Mouse (Mus musculus) lung, embryonic 16.5 days (tissue): ENCODE results near the gene Tmem9. TPM values are rescaled to one million over a fixed set of nuclear protein-coding genes. Genes with fewer than 3 reads are reported as not detected.
A peak's percentile ranks its signal among the peaks of the same experiment; 100 is the strongest.

Source experiments
- ATAC-seq: fragments of 200-750 bp; cut with Nextera tagmentation; 2 replicates; pipeline ENCODE4 v1.8.0; 2017; ENCODE audit warnings: low read depth, mild to moderate bottlenecking, moderate library complexity
- H3K27ac ChIP-seq: fragments of 300-500 bp; sonication (generic); 2 replicates; pipeline ENCODE4 v1.5.1; 2014; ENCODE audit warnings: mild to moderate bottlenecking, control low read depth, low read length
- H3K27me3 ChIP-seq: fragments of 300-500 bp; sonication (generic); 2 replicates; pipeline ENCODE4 v1.6.1; 2014; ENCODE audit warnings: low read depth, low read length, mixed read lengths; ENCODE audit not compliant: control insufficient read depth, insufficient read depth
- H3K36me3 ChIP-seq: fragments of 300-500 bp; sonication (generic); 2 replicates; pipeline ENCODE4 v1.6.1; 2014; ENCODE audit warnings: low read length; ENCODE audit not compliant: control insufficient read depth, insufficient read depth
- H3K4me1 ChIP-seq: fragments of 300-500 bp; sonication (generic); replicated peaks from 2 replicates; pipeline ENCODE4 v1.6.1; 2014; ENCODE audit warnings: low read length, mixed read lengths; ENCODE audit not compliant: control insufficient read depth, insufficient read depth
- H3K4me2 ChIP-seq: fragments of 300-500 bp; sonication (generic); 2 replicates; pipeline ENCODE4 v1.6.1; 2014; ENCODE audit warnings: low read depth, low read length, control low read depth
- H3K4me3 ChIP-seq: fragments of 300-500 bp; sonication (generic); 2 replicates; pipeline ENCODE4 v1.5.1; 2014; ENCODE audit warnings: mild to moderate bottlenecking, low read length, control low read depth
- H3K9ac ChIP-seq: fragments of 300-500 bp; sonication (generic); 2 replicates; pipeline ENCODE4 v1.6.1; 2014; ENCODE audit warnings: low read length, control low read depth
- H3K9me3 ChIP-seq: fragments of 300-500 bp; sonication (generic); 2 replicates; pipeline ENCODE4 v1.6.1; 2016; ENCODE audit warnings: low read length; ENCODE audit not compliant: control insufficient read depth
- WGBS: fragments of 180-500 bp; shearing (Covaris S2); extraction: QIAGEN DNeasy Blood & Tissue Kit; methylation state at CpG from one replicate; pipeline ENCODE4 v1.1.7; 2014; 5-methylcytosine and 5-hydroxymethylcytosine counted together
- polyA plus RNA-seq: library from polyadenylated mRNA; unstranded; fragments of >200 nt; fragmentation: Nextera tagmentation; extraction: Ambion mirVana; gene quantifications from 2 replicates; pipeline ENCODE4 v1.2.1, GENCODE M21; 2015

The Tmem9 gene
- polyA plus RNA-seq, 1 experiment from 2014 or later: 171 TPM

DNA sequence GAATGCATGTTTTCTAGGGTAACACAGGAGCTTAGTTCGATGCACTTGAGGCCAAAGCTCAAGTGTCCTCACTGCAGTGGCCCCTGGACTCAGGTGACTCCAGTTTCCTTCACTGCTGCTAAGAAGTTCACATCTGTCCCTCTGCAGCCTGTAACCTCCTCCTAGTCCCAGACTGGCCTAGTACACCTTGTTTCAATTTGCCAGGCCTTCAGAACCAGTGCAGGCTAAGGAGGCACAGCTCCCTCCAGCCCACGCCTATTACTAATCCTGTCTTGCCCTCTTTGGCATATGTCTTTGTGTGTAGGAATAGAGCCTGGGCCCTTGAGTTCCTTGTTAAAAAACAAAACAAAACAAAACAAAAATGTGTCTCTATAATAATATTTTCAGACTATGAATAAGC, 9.4 kb downstream of the Tmem9 start:
- H3K4me1 ChIP-seq: peaks cover 8% of the 10 kb centered on the region; the same call in 1 of the 2 replicates
- peak overlapping the region; percentile 86 for H3K4me3 ChIP-seq
- no peak for ATAC-seq
- no peaks in the 10 kb centered on the region for H3K9me3 ChIP-seq
- peaks cover 5% of the 10 kb centered on the region for H3K36me3 ChIP-seq
- H3K27me3 ChIP-seq: no peaks in the 10 kb centered on the region
- WGBS: 92% methylated on average over 2 of the region's 2 CpGs
- no peak overlapping the region for H3K27ac ChIP-seq
- H3K9ac ChIP-seq: no peak overlapping the region
- peak overlapping the region; percentile 54 for H3K4me2 ChIP-seq

DNA sequence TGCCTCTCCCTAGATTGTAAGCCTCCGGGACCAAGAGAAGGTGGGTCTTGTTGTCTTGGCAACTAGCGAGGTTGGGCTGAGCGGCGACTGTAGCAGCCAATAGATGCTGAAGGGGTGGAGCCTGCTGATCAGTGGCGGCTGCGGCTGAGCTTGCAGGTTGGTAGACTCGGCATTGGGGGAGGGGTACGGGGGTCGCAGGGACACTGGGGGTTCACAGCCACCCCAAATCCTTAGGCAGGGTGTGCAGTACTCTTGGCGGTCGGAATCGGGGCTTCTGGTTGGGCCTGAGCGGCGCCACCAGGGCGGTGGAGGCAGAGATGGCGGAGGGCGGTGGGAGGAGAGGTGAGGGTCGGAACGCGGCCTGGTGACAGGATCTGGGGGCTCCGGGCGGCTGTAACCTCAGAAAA, 10.0 kb downstream of the Tmem9 start:
- H3K9me3 ChIP-seq: no peaks in the 10 kb centered on the region
- peak overlapping the region; percentile 84 for H3K9ac ChIP-seq
- peak overlapping the region; percentile 76 for H3K4me2 ChIP-seq
- peak overlapping the region; percentile 86 for H3K4me3 ChIP-seq
- H3K36me3 ChIP-seq: peaks cover 6% of the 10 kb centered on the region
- ATAC-seq: peak; percentile 100
- H3K4me1 ChIP-seq: peaks cover 8% of the 10 kb centered on the region; the same call in 1 of the 2 replicates
- under 1% methylated on average over 22 of the region's 22 CpGs for whole genome bisulfite sequencing
- H3K27me3 ChIP-seq: no peaks in the 10 kb centered on the region
- H3K27ac ChIP-seq: peak overlapping the region; percentile 67

DNA sequence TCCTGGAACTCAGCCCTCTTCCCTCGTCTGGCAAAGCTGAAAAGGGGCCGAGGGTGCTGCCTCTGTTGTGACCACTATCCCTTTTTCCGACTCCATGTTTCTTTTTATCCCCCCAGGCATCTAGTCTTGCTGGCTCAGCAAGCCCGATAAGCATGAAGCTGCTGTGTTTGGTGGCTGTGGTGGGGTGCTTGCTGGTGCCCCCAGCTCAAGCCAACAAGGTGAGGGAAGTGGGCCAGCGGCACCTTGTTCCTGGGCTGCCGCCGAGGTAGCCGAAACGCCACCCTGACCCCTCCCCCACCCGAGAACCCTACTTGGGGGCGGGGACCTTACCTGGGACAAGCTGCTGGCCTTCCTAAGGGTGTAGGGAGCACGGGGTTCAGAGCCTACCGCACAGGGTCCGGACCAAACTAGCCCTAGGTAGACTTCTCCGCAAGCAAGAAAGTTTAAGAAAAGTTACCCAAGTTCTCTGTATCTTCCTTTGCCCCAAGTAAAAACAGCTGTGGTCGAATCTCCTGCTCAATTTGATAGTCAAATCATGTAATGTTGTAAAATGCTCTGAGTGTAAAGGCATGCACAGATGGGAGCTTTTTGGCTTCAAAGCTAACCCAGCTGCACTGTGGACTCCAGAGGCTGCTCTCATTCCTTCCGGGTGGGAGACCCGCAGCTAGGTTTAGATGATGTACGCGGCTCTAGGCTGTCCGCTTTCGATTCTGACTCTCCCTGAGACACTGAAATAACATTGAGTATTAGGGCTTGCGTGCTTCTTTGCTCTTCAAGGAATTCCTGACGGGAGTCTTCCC, 10.6 kb downstream of the Tmem9 start:
- Histone ChIP-seq H3K4me3 (peak overlapping the region; percentile 86), H3K27ac (peak overlapping the region; percentile 67), H3K4me2 (peak overlapping the region; percentile 76), H3K36me3 (peaks cover 12% of the 10 kb centered on the region), H3K4me1 (peaks cover 8% of the 10 kb centered on the region; the same call in 1 of the 2 replicates), H3K9ac (peak overlapping the region; percentile 84), H3K9me3 (no peaks in the 10 kb centered on the region), H3K27me3 (no peaks in the 10 kb centered on the region)
- 2% methylated on average over 24 of the region's 24 CpGs for WGBS
- peak; percentile 57 for ATAC-seq

DNA sequence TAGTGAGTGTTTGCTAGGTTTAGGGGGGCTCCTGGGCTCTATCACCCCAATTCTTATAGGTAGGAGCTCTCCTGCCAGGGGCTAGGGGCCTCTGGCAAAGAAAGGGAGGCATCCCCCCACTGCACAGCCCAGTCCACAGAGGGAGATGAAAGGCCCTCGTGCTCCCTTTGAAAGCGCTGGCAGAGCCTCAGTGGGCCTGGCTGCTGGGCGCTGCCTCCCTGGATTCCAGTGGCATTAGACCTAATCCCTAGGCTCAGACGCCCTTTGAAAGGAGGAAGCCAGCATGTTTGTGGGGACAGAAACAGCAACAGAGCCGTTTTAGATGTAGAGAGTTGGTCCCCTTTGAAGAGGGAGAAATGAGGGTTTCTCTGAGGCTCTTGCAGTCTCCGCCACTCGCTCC, 22.3 kb downstream of the Tmem9 start:
- H3K27ac ChIP-seq: no peak overlapping the region
- H3K9me3 ChIP-seq: no peaks in the 10 kb centered on the region
- H3K9ac ChIP-seq: no peak overlapping the region
- WGBS: 71% methylated on average over 7 of the region's 7 CpGs
- no peak overlapping the region for H3K4me2 ChIP-seq
- H3K4me3 ChIP-seq: no peak overlapping the region
- ATAC-seq: no peak
- H3K27me3 ChIP-seq: no peaks in the 10 kb centered on the region
- no peaks in the 10 kb centered on the region for H3K4me1 ChIP-seq
- peaks cover 38% of the 10 kb centered on the region for H3K36me3 ChIP-seq

- H3K9ac ChIP-seq: no peak overlapping the region
- no peaks in the 10 kb centered on the region for H3K4me1 ChIP-seq
- no peak overlapping the region for H3K27ac ChIP-seq
- H3K9me3 ChIP-seq: no peaks in the 10 kb centered on the region
- WGBS: 51% methylated on average over 8 of the region's 8 CpGs
- no peak overlapping the region for H3K4me2 ChIP-seq
- H3K27me3 ChIP-seq: no peaks in the 10 kb centered on the region
- H3K36me3 ChIP-seq: peaks cover 36% of the 10 kb centered on the region
- no peak overlapping the region for H3K4me3 ChIP-seq
- no peak for ATAC-seq
These were observed 23.7 kb downstream of the Tmem9 start for GRCm38 (mm10) chr1:136031697-136032096.

GRCm38 (mm10) chr1:136032961-136033360, 25.0 kb downstream of the Tmem9 start:
- no peaks in the 10 kb centered on the region for H3K27me3 ChIP-seq
- WGBS: 67% methylated on average over 7 of the region's 7 CpGs
- no peak overlapping the region for H3K27ac ChIP-seq
- H3K9me3 ChIP-seq: no peaks in the 10 kb centered on the region
- no peak for ATAC-seq
- H3K4me2 ChIP-seq: no peak overlapping the region
- H3K4me3 ChIP-seq: no peak overlapping the region
- H3K4me1 ChIP-seq: no peaks in the 10 kb centered on the region
- H3K9ac ChIP-seq: no peak overlapping the region
- H3K36me3 ChIP-seq: peaks cover 35% of the 10 kb centered on the region

GRCm38 (mm10) chr1:136038746-136039538, 31.0 kb downstream of the Tmem9 start:
- H3K9ac ChIP-seq: no peak overlapping the region
- H3K9me3 ChIP-seq: no peaks in the 10 kb centered on the region
- WGBS: 64% methylated on average over 5 of the region's 5 CpGs
- H3K36me3 ChIP-seq: peaks cover 14% of the 10 kb centered on the region
- H3K4me3 ChIP-seq: no peak overlapping the region
- no peaks in the 10 kb centered on the region for H3K27me3 ChIP-seq
- H3K27ac ChIP-seq: no peak overlapping the region
- no peak for ATAC-seq
- H3K4me2 ChIP-seq: no peak overlapping the region
- H3K4me1 ChIP-seq: peaks cover 7% of the 10 kb centered on the region

DNA sequence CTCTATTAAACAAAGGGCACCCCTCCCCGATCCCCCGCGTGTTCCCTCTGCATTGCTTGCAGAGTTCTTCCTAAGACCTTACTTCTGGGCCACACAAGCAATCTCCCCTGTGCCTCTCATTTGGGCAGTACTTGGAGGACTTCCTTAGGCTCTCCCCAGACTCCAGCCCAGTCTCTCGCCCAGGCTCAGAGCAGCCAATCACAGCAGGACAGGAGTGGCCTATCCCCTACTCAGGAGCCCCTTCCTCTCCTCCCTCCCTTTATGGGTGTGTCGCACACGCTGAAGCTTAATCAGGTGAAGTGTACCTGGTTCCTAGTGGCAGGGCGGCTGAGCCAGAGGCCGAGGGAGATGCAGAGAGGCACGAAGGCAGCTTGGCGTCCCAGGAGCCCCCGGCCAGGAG, 32.5 kb downstream of the Tmem9 start:
- whole genome bisulfite sequencing: 11% methylated on average over 11 of the region's 11 CpGs
- Histone ChIP-seq H3K9me3 (no peaks in the 10 kb centered on the region), H3K9ac (no peak overlapping the region), H3K36me3 (no peaks in the 10 kb centered on the region), H3K27ac (no peak overlapping the region), H3K4me3 (no peak overlapping the region), H3K27me3 (no peaks in the 10 kb centered on the region), H3K4me2 (no peak overlapping the region), H3K4me1 (peaks cover 7% of the 10 kb centered on the region)
- peak; percentile 91 for ATAC-seq

- Histone ChIP-seq H3K4me3 (no peak overlapping the region), H3K4me1 (peaks cover 7% of the 10 kb centered on the region), H3K27ac (no peak overlapping the region), H3K9ac (no peak overlapping the region), H3K27me3 (no peaks in the 10 kb centered on the region; the same call in 1 of the 2 replicates), H3K4me2 (no peak overlapping the region), H3K9me3 (no peaks in the 10 kb centered on the region), H3K36me3 (no peaks in the 10 kb centered on the region)
- WGBS: 11% methylated on average over 4 of the region's 4 CpGs
- peak; percentile 44 for ATAC-seq
These were observed 32.9 kb downstream of the Tmem9 start for GRCm38 (mm10) chr1:136040874-136041273.
